Mouse (Mus musculus) right cerebral cortex, adult 18-20 months (tissue): ENCODE measurements at regions not wholly inside any gene's neighbourhood (a gene's known extent, or its start where the extent isn't known, plus 50 kb on each side); places are given as distances from the start of the nearest gene placed in this dataset.

Source experiments
- DNase-seq: peaks from one replicate; pipeline ENCODE4 v3.0.0; 2022; ENCODE audit warnings: mixed read lengths

DNA sequence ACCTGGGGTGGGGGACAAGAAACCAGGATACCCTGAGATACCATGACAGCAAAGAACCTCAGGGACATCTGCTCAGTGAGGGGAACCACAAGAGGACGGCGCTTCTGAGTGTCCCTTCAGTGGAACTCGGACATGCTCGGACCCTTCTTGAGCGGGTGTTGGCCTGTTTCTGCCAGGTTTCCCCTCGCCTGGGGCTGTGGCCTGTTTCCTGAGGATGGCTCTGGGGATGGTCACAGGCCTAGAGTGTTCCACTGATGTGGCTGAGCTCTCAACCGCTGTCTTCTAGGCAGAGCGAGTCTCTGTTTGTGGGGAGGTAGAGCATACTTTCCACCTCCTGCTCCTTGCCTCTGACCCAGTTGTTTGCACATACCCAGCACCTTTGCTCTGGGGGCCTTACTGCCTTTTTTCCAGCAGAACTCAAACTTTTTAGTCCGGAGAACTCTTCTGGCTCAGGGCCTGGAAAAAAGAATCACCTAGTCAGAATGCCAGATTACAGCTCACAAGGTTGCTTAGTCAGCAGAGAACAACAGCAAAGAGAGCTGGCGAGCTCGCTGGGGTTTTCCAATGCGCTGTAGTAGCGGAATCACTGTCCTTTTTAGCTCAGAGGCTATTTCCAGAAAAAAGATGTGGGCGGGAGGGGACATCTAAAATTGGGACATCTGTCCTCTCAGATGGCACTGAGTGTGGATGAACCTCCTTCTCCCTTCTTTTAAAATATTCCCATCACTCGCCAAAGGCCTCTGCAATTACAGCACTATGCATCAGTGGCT lies 65.3 kb downstream of the Med10 start:
- peak; percentile 81 for DNase-seq

DNA sequence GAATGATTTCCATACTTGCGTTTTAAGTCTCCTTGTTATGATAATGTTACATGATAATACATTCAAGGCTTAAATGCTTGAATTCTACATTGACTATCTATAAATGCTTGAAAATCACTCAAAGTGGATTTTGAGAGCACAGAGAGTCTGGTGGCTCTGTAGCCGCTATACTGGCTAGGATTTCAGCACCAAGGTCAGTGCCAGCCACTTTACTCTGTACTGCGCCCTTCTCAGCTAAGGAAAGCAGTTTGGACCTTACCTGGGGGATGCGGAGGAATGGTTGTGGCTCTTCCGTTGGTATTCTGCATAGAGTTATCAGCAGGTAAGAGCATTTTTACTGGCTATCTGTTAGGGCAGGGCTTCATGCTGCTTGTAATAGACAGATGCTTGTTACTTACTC lies 94.3 kb downstream of the Med10 start:
- DNase-seq, result no peak

DNA sequence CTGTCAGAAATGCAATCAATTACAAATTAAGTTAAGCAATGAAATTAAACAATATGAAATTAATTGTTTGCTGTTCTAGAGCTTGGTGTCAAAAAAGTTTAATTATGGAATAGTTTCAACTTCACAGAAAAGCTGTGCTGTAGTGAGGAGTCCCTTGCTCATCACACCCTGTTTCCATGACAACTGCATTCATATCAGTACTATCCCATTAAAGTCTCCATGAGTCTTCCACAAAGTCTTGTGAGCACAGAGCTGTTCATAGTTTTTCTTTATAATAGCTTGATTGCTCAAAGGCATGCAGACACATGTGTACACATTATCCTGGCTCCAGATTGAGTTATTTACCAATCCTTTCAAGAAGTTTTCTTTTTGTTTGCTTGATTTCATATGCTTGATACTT lies 98.9 kb downstream of the Med10 start:
- DNase-seq, result no peak

DNA sequence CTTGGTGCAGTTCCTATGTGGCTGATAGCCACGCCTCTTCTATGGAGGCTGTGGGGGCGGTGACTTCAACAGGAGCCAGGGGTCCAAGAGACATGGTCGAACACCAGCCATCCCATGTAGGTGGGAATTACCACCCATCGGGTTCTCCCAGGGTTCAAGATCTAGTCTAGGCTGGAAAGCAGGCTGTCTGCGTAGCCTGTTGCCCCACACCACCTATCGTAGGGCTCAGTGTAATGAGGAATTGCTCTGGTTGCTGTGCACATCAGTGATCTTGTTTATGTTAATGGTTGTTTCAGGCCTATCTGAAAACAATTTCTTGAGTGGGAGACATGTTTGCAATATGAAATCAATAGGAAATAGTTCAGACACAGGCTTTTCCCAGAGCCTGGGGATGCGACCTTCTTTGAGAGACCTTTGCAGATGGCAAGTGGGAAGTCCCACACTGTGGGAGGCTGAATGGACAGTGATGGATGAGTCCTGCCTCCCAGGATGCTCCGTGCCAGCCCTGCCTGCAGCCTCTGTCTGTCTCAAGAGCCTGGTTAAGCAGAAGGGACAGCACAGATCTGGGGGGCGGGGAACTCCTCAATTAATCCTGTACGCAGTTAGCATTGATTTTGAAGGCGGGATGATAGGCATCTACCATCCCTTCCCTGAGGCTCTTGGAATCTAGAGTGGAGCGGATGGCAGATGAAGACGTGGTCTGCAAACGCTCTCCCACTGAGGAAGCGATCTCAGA lies 104.8 kb downstream of the Med10 start:
- no peak for DNase-seq

DNA sequence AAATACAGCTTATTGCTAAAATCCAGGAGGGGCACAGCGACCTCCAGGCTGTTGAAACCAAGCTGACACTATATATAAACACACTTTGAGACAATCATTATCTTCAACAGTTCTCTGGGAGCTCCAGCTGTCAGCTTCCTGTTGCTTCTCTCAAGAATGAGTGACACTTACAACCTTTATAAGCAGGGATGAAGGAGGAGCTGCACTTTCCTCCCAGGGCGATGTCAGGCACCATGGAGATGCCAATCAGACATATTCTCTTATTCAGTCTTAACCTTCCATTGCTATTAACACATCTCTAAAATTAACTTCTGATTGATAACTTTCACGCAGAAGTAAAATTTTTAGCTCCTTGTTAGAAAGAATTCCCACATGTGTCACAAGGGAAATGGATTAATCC lies 113.6 kb downstream of the Med10 start:
- DNase-seq, result no peak

DNA sequence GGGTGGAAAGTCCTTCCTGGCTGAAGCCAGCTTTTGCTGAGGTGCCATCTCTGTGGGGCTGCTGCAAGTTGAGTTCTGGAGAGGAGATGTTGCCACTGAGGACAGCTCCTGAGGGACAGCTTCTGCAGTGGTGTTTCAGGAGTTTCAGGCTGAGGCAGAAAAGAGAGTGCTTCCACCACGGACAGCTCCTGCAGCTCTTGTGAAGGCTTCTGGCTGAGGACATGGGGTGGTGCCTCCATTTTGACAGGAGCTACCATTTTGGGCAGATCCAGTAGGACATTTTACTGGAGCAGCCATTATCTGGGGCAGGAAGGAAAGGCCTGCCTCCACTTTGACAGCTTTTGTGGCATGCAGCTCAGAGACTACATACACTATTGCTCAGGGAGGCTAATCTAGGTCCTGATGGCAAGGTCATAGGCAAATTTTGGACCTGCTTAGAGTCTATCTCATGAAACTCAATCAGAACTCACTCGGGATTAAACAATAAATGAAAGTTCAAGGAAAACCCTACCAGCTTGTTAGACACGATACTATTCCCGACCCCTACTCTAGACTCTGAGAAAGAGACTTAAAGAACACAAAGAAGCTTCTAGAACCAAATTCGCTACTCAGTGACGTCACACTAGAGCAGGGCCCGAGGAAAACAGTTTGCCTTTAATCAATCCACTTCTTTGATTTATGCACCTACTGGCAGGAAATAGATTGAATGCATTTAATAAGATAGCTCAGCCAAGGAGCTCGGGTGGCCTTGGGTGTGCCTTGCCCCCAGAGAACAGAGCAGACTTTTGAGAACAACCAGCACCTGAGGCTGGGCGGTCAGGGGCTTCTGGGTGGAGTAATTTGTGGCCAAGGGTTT lies 130.7 kb downstream of the Med10 start:
- DNase-seq, result no peak

DNA sequence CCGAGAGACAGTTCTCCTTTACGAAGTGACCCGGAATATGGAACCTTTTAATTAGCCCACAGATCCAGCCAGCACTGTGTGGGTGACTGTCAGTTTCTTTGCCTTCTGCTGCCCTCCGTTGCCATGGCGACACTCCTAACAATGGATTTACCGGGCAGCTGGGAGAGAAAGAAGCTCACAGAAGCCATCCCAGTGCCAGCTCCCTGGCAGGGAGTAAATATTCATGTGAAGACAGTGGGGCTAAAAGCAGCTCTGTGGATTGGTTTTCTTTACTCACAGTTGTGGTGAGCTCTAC lies 131.3 kb downstream of the Med10 start:
- peak; percentile 80 for DNase-seq

DNA sequence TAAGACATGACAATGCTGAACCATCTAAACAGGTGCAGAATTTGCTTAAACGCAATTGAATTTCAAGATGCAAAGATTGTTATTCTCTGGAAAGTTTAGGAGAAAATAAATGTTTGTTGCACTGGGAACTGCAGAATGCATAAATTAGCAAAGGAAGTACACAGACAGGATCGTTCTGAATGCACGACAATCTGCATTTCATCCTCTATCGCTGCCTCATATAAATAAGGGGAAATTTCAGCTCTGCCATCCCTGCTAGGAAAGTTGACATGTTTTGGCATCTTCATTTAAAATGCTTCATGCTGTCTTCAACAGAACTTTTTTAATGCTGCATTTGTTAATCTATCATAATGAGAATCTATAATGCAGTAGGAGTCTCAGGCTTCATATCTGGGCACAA lies 137.6 kb downstream of the Med10 start:
- no peak for DNase-seq

DNA sequence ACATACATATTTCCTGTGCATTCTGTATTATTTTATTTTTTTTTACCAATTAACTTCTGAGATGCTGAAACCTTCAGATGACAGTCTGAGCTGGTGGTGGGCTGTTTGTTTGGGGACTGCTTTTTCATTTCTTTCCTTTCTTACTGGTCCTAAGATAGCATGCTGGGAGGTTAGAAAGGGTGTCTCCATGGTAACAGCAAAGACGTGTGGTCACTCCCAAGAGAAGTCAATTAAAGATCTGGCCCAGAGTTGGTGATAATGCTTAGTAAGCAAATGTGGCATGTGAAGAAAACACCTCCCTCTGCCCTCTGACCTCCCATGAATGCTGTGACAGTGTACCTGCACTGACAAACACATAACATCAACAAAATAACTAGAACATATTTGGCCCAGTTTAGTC lies 142.5 kb downstream of the Med10 start:
- DNase-seq, result no peak

DNA sequence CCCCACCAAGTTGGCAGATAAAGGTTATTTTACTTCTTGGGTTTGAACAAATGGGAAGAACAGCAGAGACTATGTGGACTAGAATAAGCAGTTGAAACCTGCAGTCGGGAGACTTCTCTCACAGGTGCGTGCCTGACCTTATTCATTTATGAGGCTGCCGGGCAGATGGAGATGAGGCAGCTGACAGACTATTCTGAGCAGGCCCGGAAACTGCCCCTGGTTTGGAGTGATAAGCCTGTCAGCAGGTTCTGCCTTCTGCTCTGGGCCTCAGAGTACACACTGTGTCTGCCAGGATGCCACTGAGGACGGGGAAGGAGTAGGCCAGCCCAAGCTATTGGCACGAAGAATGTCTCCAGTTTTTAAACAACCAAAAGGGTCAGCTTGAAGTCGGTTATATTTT lies 144.4 kb downstream of the Med10 start:
- DNase-seq, result no peak

DNA sequence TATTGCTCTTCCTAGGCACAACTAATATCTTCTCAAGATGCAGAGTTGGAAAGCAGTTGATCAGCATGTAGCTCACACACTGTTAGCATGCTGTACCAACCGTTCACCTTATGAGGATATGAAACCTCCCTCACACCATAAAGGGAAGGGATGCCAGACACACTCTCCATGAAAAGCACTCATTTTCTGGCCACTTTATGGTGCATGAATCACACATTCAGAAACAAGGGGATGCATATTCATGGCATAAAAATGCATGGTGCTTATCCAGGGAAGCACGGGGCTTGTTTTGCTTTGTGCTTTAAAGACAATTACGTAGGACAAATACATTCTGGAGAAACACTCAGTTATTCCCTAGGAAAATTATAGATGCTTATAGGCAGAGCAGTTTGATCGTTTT lies 149.9 kb downstream of the Med10 start:
- no peak for DNase-seq

DNA sequence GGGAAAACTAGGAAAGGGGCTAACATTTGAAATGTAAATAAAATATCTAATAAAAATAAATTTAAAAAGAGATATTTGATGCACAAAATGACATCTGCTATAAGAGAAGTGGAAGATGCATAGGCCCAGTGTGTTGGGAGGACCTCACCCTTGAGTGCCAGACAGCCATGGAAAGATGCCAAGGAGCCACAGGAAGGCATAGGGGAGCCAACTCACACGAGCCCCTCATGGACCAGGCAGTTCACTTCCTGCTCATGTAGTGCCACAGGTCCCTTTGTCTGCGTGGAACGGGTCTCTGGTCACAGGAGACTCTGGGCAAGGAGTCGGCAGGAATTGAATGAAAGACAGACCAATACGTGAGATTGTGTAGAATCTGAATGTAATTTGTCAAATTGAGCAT lies 152.0 kb downstream of the Med10 start:
- no peak for DNase-seq

DNA sequence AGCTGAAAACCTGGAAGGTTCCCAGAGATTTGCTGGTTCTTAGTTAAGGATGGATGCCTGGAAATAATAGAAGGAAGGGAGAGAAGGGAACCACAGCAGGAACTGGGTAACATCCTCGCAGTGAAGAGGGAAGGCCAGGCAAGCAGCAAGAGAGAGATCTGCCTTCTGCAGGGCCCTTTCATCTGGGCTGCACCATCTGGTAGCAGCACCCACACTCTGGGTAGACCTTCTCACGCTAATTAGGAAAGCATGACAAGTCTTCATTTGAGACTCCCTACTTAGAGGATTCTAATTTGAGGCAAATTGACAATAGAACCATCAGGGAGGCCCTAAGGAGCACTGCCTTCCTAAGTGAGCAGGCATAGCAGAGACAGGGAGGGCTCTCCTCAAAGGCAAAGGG lies 153.3 kb downstream of the Med10 start:
- no peak for DNase-seq

DNA sequence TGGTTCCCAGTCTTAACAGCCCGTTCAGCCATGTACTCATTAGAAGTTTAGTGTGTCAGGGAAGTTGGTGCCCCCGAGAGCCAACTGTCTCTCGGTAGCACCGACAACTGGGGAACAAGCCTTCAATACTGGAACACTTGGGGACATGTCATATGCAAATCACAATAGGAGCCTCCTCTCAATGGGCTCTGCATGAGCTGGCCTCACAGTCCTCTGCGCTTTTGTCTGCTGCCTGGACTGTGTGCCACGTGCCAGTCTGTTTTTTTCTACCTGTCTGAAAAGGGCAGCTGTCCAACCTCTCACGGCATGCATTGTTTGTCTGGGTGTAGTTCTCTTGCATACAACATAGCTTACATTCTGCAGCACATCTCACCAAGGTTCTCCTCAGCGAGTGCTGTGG lies 161.7 kb downstream of the Med10 start:
- DNase-seq, result no peak

DNA sequence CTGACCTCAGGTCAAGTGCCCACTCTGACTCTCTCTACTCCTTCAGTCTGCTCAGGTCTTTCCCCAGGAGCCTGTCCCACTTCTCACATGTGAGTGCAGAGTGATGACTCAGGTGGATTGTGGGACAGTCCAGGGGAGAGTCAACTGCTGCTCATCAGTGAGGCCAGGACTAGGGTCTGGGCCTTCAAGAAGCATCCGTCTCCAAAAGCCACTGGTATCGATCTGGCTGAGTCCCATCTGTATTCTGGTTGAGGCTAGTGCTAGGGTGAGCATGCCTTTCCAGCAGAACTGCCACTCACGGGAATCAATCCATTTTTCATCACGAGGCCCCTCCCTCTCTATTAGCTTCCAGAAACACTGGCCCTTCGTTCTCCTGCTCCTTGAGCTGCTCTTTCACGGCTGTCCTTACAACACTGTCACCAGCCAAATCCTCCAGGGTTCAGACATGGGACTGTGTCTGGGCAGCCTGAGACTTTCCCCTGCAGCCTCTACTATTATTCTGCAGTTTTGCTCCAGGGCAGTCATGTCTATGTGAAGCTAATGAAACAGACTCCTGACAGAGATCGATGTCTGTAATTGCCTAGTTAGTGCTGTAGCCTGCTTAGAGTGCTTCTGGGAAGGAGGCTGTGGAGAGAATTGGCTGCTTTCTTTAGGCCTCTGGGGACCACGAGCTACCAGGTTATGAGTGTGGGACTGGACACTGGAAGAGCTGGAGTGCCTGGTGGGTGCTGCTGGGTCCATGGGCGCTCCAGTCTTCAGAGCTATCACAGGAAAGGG lies 169.3 kb downstream of the Med10 start:
- DNase-seq, result no peak

DNA sequence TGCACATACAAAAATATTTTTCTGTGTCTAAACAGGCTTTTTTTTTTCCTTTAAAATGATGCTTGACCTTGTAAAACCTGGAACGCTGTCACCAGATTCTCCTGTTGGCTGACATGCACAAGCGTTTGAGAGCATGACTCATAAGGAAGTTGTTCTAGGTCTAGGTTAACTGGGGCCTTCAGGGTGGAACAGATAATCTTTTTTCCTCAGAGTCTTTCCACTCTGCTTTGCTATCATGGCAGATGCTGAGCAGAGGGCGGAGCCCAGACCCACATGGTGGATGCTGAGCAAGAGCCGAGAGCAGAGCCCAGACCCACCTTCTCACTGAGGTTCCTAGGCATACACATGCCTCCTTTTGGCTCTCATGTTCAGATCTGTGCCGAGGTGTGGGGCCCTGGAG lies 172.6 kb downstream of the Med10 start:
- no peak for DNase-seq

DNA sequence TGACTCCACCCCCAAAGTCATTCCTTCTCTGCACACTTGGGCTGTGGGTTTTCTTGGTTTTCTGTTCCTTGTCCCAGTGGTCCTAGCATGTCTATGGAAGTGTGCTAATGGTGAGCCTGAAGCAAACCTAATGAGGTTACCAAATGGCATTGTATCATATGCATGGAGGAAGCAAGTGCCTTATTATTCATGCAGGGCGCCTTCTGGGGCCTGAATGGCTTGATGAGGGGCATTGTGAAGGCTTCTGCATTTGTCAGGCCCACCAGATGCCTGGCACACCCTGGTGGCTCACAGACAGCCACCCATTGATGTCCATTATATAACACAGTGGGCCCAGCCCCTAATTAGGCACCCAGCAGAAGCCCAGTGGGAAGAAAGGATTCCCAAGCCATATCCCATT lies 182.0 kb downstream of the Med10 start:
- no peak for DNase-seq

DNA sequence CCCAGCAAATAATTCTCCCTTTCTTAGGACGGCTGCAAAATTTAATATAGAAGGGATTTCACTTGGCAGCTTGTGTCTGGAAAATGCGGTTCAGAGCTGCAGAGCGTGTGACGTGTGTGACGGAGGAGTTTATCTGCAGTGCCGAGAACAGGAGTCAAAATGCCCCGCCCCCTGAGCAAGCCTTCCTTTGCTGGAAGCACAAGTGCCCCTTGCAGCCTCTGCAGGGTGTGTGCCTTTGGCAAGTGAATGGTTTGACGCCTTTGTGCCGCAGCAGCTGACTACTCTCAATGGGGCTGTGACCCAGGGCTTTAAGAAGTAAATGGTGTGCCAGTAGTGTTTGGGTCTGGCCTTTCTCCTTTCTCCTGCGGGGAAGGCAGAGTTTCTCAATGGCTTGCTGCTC lies 185.0 kb downstream of the Med10 start:
- DNase-seq, result peak; percentile 41

DNA sequence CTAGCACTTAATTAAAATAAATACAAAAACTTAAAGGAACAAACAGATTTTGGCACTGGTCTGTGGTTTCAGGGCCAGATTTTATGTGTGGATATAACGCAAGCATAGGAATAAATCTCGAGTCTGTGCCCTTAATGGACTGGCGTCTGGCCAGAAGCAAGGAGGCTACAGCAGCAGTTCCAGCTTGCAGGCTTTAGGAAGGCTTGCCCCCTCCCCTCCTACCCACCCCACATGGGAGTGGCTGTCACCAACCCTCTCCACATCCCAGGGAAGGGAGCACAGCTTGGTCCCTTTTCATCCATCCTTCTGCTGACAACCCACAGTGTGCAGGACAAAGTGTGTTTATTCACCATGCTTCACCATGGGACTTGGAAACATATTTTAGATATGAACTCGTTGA lies 186.1 kb downstream of the Med10 start:
- no peak for DNase-seq

DNA sequence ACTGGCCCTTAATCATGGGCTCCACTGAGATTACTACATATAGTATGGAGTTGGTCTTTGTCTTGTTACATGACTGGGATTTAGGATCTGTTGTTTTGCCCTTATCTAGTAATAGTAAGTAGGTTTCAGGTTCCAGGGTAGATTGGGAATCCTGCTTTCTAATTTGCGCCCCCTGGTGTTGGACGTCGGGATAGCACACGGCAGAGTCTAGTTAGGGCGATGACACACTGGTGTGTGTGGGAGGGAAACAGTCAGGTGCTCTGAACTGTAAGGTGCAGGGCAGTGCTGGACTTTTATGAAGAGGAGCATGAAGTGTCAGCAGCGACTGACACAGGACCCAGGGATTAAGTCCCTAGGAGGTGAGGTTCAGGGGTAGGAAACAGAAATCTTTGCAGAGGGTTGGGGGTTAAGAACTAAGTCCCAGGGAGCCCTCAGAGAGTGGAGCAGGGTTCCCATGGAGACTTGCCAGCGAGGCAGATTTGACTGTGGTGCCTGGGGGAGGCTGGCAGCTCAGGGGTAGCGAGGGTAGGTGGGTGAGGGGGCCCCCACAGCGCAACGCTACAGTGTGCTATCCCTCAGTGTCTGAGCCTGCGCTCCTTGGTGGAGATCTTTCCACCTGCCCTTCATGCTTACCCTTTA lies 189.2 kb downstream of the Med10 start:
- peak; percentile 57 for DNase-seq

DNA sequence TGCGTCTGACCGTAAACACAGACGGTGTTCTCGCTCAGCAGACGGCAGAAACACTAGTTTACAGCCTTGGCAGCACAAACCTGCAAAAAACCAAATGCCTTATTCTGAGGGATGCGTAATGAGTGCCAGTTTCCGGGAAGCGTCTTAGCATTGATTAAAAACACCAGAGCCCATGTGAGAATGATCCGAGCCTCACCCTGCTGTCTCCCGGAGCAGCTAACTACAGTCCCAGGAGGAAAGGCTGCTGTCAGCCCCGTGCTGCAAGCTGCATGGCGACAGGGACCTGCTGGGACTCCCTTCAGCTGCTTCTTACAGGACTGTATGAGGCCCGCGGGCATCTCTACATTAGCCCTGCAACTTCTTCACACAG lies 189.7 kb downstream of the Med10 start:
- peak; percentile 17 for DNase-seq

DNA sequence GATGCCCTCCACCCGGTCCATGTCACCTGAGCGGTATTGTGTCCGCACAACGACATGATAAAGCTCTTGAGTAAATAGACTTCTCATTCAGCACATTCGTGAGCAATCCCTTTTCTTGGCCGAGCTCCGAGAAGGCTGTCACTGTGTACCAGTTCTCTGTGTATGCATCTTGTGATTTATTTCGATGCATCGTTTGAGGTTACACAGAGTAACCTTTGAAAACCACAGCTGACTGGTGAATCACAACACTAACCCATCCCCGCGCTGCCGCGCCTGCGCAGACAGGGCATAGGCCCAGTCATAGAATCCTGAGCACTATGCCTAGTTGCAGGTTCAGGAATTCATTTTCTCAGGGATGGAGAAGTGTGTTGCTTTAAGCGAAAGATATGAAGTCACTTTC lies 201.4 kb downstream of the Med10 start:
- no peak for DNase-seq

DNA sequence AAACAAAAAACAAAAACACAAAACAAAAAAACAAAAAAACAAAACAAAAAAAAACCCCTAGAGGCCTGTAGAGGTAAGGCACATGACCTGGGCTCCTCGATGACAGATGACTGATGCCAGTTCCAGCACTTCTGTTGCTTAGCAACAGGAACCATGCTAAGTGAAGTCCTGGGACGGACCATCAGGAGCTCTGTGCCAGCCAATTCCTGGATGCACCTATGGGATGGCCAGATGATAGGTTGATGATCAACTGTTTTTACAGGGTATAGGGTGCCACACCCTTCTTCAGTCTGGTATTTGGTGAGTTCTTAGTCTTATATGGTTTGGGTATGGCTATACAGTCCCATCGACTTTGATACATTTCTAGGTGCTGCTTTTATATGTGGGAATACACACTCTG lies 209.9 kb downstream of the Med10 start:
- no peak for DNase-seq
